Comparison of ENCODE assay signal across 22 mouse cellular contexts in the genomic region with DNA sequence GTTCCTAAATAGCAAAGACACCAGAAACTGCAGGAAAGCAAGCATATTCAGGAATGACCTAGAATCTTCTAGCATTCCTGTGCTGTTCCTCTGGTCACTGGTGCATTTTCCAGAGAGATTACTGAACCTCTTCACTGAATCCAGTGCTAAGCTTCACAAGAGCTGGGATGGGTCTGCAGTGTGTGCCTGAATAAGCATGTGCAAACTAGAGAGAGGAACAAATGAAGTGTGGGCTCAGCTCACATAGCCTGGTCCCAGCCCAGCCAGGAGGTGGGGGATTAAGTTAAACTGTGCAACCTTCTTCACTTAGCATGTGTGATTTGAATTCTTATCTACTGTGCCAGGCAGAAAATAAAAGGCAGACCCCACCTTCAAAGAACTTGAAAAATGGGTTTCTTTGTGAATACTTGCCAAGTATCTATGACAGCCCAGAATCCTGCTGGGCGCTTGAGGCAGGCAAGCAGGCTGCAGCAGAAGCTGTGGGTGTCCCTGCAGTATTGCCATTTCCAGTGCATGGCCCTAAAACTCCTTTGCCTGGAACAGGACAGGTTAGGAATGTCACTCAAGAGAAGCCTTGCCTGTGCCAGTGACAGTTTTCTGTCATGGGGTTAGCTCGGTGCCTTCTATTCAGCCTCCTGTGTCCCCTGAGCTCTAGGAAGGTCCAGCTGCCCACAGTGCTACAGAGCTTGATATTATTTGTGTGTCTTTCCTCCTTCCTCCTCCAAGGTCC.
DNase-seq lines count a peak whose midpoint lies in the region; ATAC-seq and TF ChIP-seq lines count a peak whose summit lies in the region.
"Had no signal": no experiment of that assay in that cellular context is flagged by ENCODE, and none has a peak within 500 bp of the region (broad histone marks: within the 10 kb centered on the region; RNA-seq: fewer than 3 reads in every experiment).

No protein-coding gene starts in this region.

- H3K4me3 ChIP-seq in forebrain, postnatal 0 days (ENCODE audit: low read depth, low read length) = no peak overlapping the region
- no peak overlapping the region for H3K4me3 ChIP-seq in forebrain, embryonic 11.5 days (ENCODE audit: low read depth, low read length)
- no peak overlapping the region for H3K4me3 ChIP-seq in hindbrain, postnatal 0 days (ENCODE audit: low read length)
- H3K4me3 ChIP-seq in hindbrain, embryonic 14.5 days (replicated peaks; ENCODE audit: low read length) = no peak overlapping the region
- H3K4me3 ChIP-seq in lung, embryonic 15.5 days = no peak overlapping the region
- H3K4me3 ChIP-seq: embryonic facial prominence, embryonic 13.5 days; heart, embryonic 13.5 days; limb, embryonic 15.5 days; liver, embryonic 15.5 days; megakaryocyte, embryonic 14.5 days; midbrain, embryonic 13.5 days had no signal

- no peak for TF ChIP-seq CTCF in forebrain, postnatal 0 days (IDR thresholded peaks at IDR 0.05; ENCODE audit: low read depth)
- TF ChIP-seq CTCF in hindbrain, postnatal 0 days (IDR thresholded peaks at IDR 0.05; ENCODE audit: low read depth) = no peak

- 70% methylated on average over 2 of the region's 2 CpGs for WGBS in forebrain, postnatal 0 days
- 86% methylated on average over 2 of the region's 2 CpGs for WGBS in forebrain, embryonic 11.5 days
- 63% methylated on average over 2 of the region's 2 CpGs for WGBS in hindbrain, postnatal 0 days
- 74% methylated on average over 2 of the region's 2 CpGs for WGBS in hindbrain, embryonic 14.5 days
- 65% methylated on average over 2 of the region's 2 CpGs for WGBS in lung, embryonic 15.5 days

- no peak overlapping the region for H3K27ac ChIP-seq in forebrain, postnatal 0 days (ENCODE audit: low read depth, low read length)
- no peak overlapping the region for H3K27ac ChIP-seq in forebrain, embryonic 11.5 days (ENCODE audit: low read depth, low read length)
- no peak overlapping the region for H3K27ac ChIP-seq in hindbrain, postnatal 0 days
- no peak overlapping the region for H3K27ac ChIP-seq in hindbrain, embryonic 14.5 days
- H3K27ac ChIP-seq in lung, embryonic 15.5 days = 0 out of 2 replicates have a peak overlapping the region, but pooled peaks have one; percentile 3
- H3K27ac ChIP-seq: embryonic facial prominence, embryonic 13.5 days; heart, embryonic 13.5 days; kidney, postnatal 0 days; limb, embryonic 15.5 days; liver, embryonic 15.5 days; midbrain, embryonic 13.5 days had no signal

- no peaks in the 10 kb centered on the region; the same call in 1 of the 2 replicates for H3K27me3 ChIP-seq in forebrain, postnatal 0 days (ENCODE audit: insufficient read depth, low read length)
- H3K27me3 ChIP-seq in forebrain, embryonic 11.5 days (ENCODE audit: control insufficient read depth, insufficient read depth, low read length) = peaks cover 2% of the 10 kb centered on the region; the same call in 1 of the 2 replicates
- H3K27me3 ChIP-seq in hindbrain, postnatal 0 days (ENCODE audit: insufficient read depth, low read length) = no peaks in the 10 kb centered on the region; the same call in 1 of the 2 replicates
- no peaks in the 10 kb centered on the region for H3K27me3 ChIP-seq in hindbrain, embryonic 14.5 days (ENCODE audit: control insufficient read depth, insufficient read depth, low read length)
- no peaks in the 10 kb centered on the region; the same call in 1 of the 2 replicates for H3K27me3 ChIP-seq in lung, embryonic 15.5 days
- H3K27me3 ChIP-seq: limb, embryonic 15.5 days; liver, embryonic 15.5 days; megakaryocyte, embryonic 14.5 days had no signal

- DNase-seq in forebrain, postnatal 0 days = no peak
- DNase-seq in forebrain, embryonic 11.5 days (ENCODE audit: low spot score) = no peak
- peak; percentile 39 for DNase-seq in hindbrain, postnatal 0 days (ENCODE audit: low spot score)
- DNase-seq in hindbrain, embryonic 14.5 days (ENCODE audit: low spot score) = no peak
- no peak for DNase-seq in lung, postnatal 25 days (ENCODE audit: low spot score)
- DNase-seq in spleen, postnatal 4 days (ENCODE audit: low spot score in 2 of 2) = no peak
- DNase-seq: cerebellum, postnatal 36 days; embryo, embryonic 11 days; gastrocnemius, postnatal 14 days; kidney, adult 11 months; thymus, adult 18-20 months; thymus, postnatal 36 days had no signal

- no peak overlapping the region for H3K9ac ChIP-seq in forebrain, postnatal 0 days
- no peak overlapping the region for H3K9ac ChIP-seq in forebrain, embryonic 11.5 days (ENCODE audit: low read length)
- no peak overlapping the region for H3K9ac ChIP-seq in hindbrain, postnatal 0 days (replicated peaks; ENCODE audit: low read length)
- H3K9ac ChIP-seq in hindbrain, embryonic 14.5 days = no peak overlapping the region
- H3K9ac ChIP-seq in lung, embryonic 15.5 days = no peak overlapping the region
- H3K9ac ChIP-seq: embryonic facial prominence, embryonic 13.5 days; heart, embryonic 13.5 days; limb, embryonic 15.5 days; liver, embryonic 15.5 days; midbrain, embryonic 13.5 days had no signal

- no peaks in the 10 kb centered on the region for H3K36me3 ChIP-seq in forebrain, postnatal 0 days (ENCODE audit: insufficient read depth)
- H3K36me3 ChIP-seq in forebrain, embryonic 11.5 days (ENCODE audit: control insufficient read depth, insufficient read depth, low read length) = no peaks in the 10 kb centered on the region
- H3K36me3 ChIP-seq in hindbrain, postnatal 0 days (ENCODE audit: insufficient read depth, low read length) = no peaks in the 10 kb centered on the region
- no peaks in the 10 kb centered on the region for H3K36me3 ChIP-seq in hindbrain, embryonic 14.5 days (replicated peaks; ENCODE audit: control insufficient read depth, insufficient read depth)
- no peaks in the 10 kb centered on the region for H3K36me3 ChIP-seq in lung, embryonic 15.5 days
- H3K36me3 ChIP-seq: embryonic facial prominence, embryonic 13.5 days; heart, embryonic 13.5 days; limb, embryonic 15.5 days; liver, embryonic 15.5 days; midbrain, embryonic 13.5 days had no signal

- no peaks in the 10 kb centered on the region for H3K9me3 ChIP-seq in forebrain, postnatal 0 days (ENCODE audit: low read length)
- H3K9me3 ChIP-seq in forebrain, embryonic 11.5 days (ENCODE audit: control insufficient read depth, low read length) = no peaks in the 10 kb centered on the region
- H3K9me3 ChIP-seq in hindbrain, postnatal 0 days (ENCODE audit: low read length) = no peaks in the 10 kb centered on the region
- H3K9me3 ChIP-seq in hindbrain, embryonic 14.5 days (ENCODE audit: control insufficient read depth, low read length) = no peaks in the 10 kb centered on the region
- no peaks in the 10 kb centered on the region for H3K9me3 ChIP-seq in lung, embryonic 15.5 days
- H3K9me3 ChIP-seq: embryonic facial prominence, embryonic 13.5 days; heart, embryonic 13.5 days; limb, embryonic 15.5 days; liver, embryonic 15.5 days; megakaryocyte, embryonic 14.5 days; midbrain, embryonic 13.5 days had no signal

- ATAC-seq in forebrain, postnatal 0 days = peak; percentile 61; the same call in 1 of the 2 replicates
- no peak for ATAC-seq in forebrain, embryonic 11.5 days (replicated peaks; ENCODE audit: low FRiP score)
- no peak for ATAC-seq in hindbrain, postnatal 0 days
- ATAC-seq in hindbrain, embryonic 14.5 days (ENCODE audit: low FRiP score) = no peak
- peak; percentile 69; the same call in 1 of the 2 replicates for ATAC-seq in lung, embryonic 15.5 days (ENCODE audit: borderline replicate concordance, extremely low read depth, low FRiP score, low TSS enrichment)
- ATAC-seq: activated CD4-positive, CD25-positive, alpha-beta regulatory T cell, adult 4 months; forebrain, embryonic 14.5 days; midbrain, embryonic 13.5 days had no signal

- H3K4me1 ChIP-seq in forebrain, postnatal 0 days (ENCODE audit: insufficient read depth) = peaks cover 7% of the 10 kb centered on the region; the same call in 1 of the 2 replicates
- peaks cover 2% of the 10 kb centered on the region; the same call in 1 of the 2 replicates for H3K4me1 ChIP-seq in forebrain, embryonic 11.5 days (replicated peaks; ENCODE audit: control insufficient read depth, insufficient read depth, low read length)
- H3K4me1 ChIP-seq in hindbrain, postnatal 0 days (ENCODE audit: insufficient read depth, low read length) = peaks cover 13% of the 10 kb centered on the region; the same call in 1 of the 2 replicates
- H3K4me1 ChIP-seq in hindbrain, embryonic 14.5 days (replicated peaks; ENCODE audit: control insufficient read depth, insufficient read depth, low read length) = peaks cover 10% of the 10 kb centered on the region
- H3K4me1 ChIP-seq in lung, embryonic 15.5 days = peaks cover 6% of the 10 kb centered on the region; the same call in 1 of the 2 replicates
- H3K4me1 ChIP-seq: liver, embryonic 15.5 days; megakaryocyte, embryonic 14.5 days had no signal

- no peak overlapping the region for H3K4me2 ChIP-seq in forebrain, postnatal 0 days (ENCODE audit: low read depth)
- H3K4me2 ChIP-seq in forebrain, embryonic 11.5 days (ENCODE audit: low read depth, low read length, severe bottlenecking) = no peak overlapping the region
- no peak overlapping the region for H3K4me2 ChIP-seq in hindbrain, postnatal 0 days (ENCODE audit: low read depth, low read length)
- no peak overlapping the region for H3K4me2 ChIP-seq in hindbrain, embryonic 14.5 days (replicated peaks)
- H3K4me2 ChIP-seq in lung, embryonic 15.5 days = no peak overlapping the region
- H3K4me2 ChIP-seq: embryonic facial prominence, embryonic 13.5 days; heart, embryonic 13.5 days; limb, embryonic 15.5 days; liver, embryonic 15.5 days; midbrain, embryonic 13.5 days had no signal

Comparison
In these comparisons a context has a peak if more than half of its experiments do, and no peak if none do; other contexts are left out.
1. ATAC-seq: peak in forebrain, postnatal 0 days (single experiment) and lung, embryonic 15.5 days (single experiment); none in forebrain, embryonic 11.5 days (single experiment), hindbrain, postnatal 0 days (single experiment) and hindbrain, embryonic 14.5 days (single experiment).